Mouse (Mus musculus): ENCODE results near the gene Rhebl1.

GRCm38 (mm10) chr15:98928598-98929240, 34.4 kb upstream of the Rhebl1 start:
- TF ChIP-seq CTCF (IDR thresholded peaks at IDR 0.05; ENCODE audit: borderline replicate concordance, extremely low read depth, insufficient read depth, insufficient read length) (peak; percentile 79), POLR2A (IDR thresholded peaks at IDR 0.05; ENCODE audit: borderline replicate concordance, extremely low read depth, insufficient read depth, insufficient read length, poor library complexity, severe bottlenecking) (no peak)
